Mouse (Mus musculus) spleen, adult 2 months (tissue): ENCODE data around the gene Gan.

Experiments
- CTCF ChIP-seq: fragments of 200-500 bp; IDR thresholded peaks from 2 replicates; pipeline ENCODE4 v1.5.1; 2011; ENCODE audit warnings: mild to moderate bottlenecking, inconsistent platforms; ENCODE audit not compliant: insufficient read depth, insufficient read length, insufficient replicate concordance; ENCODE audit errors: extremely low read depth
- POLR2A ChIP-seq: fragments of 200-500 bp; IDR thresholded peaks from 2 replicates; pipeline ENCODE4 v1.6.1; 2011; ENCODE audit warnings: low read depth, low read length, inconsistent platforms

DNA sequence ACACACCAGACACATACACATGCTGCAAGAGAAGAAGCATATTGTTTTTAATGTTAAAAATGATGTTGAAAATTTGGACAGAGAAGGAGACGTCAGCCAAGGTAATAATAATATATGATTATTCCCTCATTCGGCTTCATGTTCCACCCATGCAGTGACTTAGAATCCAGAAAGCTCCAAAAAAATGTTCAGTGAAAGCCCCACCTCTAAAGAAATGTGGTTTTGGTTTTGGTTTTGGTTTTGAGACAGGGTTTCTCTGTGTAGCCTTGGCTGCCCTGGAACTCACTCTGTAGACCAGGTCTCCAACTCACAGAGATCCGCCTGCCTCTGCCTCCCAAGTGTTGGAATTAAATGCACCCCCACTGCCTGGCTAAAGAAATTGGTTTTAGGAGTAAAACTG, 32.1 kb upstream of the Gan start:
- no peak for TF ChIP-seq POLR2A
- no peak for TF ChIP-seq CTCF
